Mouse (Mus musculus) hindbrain, embryonic 16.5 days (tissue): Measurements from ENCODE around the gene Ube2d2b. TPM values are rescaled to one million over a fixed set of nuclear protein-coding genes. Genes with fewer than 3 reads are reported as not detected.

Experiments
- ATAC-seq: fragments of 200-750 bp; cut with Nextera tagmentation; 2 replicates; pipeline ENCODE4 v1.8.0; 2017; ENCODE audit warnings: moderate TSS enrichment, moderate library complexity
- H3K27ac ChIP-seq: fragments of 300-500 bp; sonication (generic); 2 replicates; pipeline ENCODE4 v1.5.1; 2014; ENCODE audit warnings: low read depth, mild to moderate bottlenecking, control low read depth, low read length, moderate library complexity
- H3K27me3 ChIP-seq: fragments of 300-500 bp; sonication (generic); replicated peaks from 2 replicates; pipeline ENCODE4 v1.6.1; 2014; ENCODE audit warnings: low read length; ENCODE audit not compliant: control insufficient read depth, insufficient read depth
- H3K36me3 ChIP-seq: fragments of 300-500 bp; sonication (generic); 2 replicates; pipeline ENCODE4 v1.6.1; 2014; ENCODE audit warnings: mild to moderate bottlenecking, low read length, moderate library complexity, mixed read lengths; ENCODE audit not compliant: control insufficient read depth, insufficient read depth
- H3K4me1 ChIP-seq: fragments of 300-500 bp; sonication (generic); 2 replicates; pipeline ENCODE4 v1.6.1; 2014; ENCODE audit warnings: low read depth, low read length; ENCODE audit not compliant: control insufficient read depth, insufficient read depth
- H3K4me2 ChIP-seq: fragments of 300-500 bp; sonication (generic); 2 replicates; pipeline ENCODE4 v1.6.1; 2014; ENCODE audit warnings: mild to moderate bottlenecking, low read length, control low read depth, moderate library complexity
- H3K4me3 ChIP-seq: fragments of 300-500 bp; sonication (generic); 2 replicates; pipeline ENCODE4 v1.5.1; 2014; ENCODE audit warnings: mild to moderate bottlenecking, low read length, control low read depth, moderate library complexity
- H3K9ac ChIP-seq: fragments of 300-500 bp; sonication (generic); 2 replicates; pipeline ENCODE4 v1.6.1; 2014; ENCODE audit warnings: low read depth, mild to moderate bottlenecking, control low read depth, low read length, moderate library complexity
- H3K9me3 ChIP-seq: fragments of 300-500 bp; sonication (generic); 2 replicates; pipeline ENCODE4 v1.6.1; 2014; ENCODE audit warnings: mild to moderate bottlenecking, low read length, moderate library complexity; ENCODE audit not compliant: control insufficient read depth
- WGBS: fragments of 180-500 bp; shearing (Covaris S2); extraction: QIAGEN DNeasy Blood & Tissue Kit; methylation state at CpG from one replicate; pipeline ENCODE4 v1.1.7; 2014; 5-methylcytosine and 5-hydroxymethylcytosine counted together
- polyA plus RNA-seq: library from polyadenylated mRNA; unstranded; fragments of >200 nt; fragmentation: Nextera tagmentation; extraction: Ambion mirVana; gene quantifications from 2 replicates; pipeline ENCODE4 v1.2.1, GENCODE M21; 2015

Ube2d2b gene
- polyA plus RNA-seq, 1 experiment from 2014 or later, result 0.11 TPM

- Histone ChIP-seq H3K4me2 (peak overlapping the region; percentile 69), H3K4me3 (peak overlapping the region; percentile 94), H3K27ac (peak overlapping the region; percentile 95), H3K36me3 (no peaks in the 10 kb centered on the region), H3K27me3 (no peaks in the 10 kb centered on the region), H3K9me3 (no peaks in the 10 kb centered on the region), H3K9ac (peak overlapping the region; percentile 93), H3K4me1 (peaks cover 6% of the 10 kb centered on the region)
- WGBS, result under 1% methylated on average over 33 of the region's 82 CpGs
- peak; percentile 83 for ATAC-seq
These were observed 38.3 kb downstream of the Ube2d2b start for GRCm38 (mm10) chr5:107867970-107868904.

GRCm38 (mm10) chr5:107868905-107869424 is 39.1 kb downstream of the Ube2d2b start:
- peak; percentile 99 for ATAC-seq
- Histone ChIP-seq H3K4me1 (peaks cover 6% of the 10 kb centered on the region), H3K27me3 (no peaks in the 10 kb centered on the region), H3K9ac (peak overlapping the region; percentile 93), H3K4me2 (peak overlapping the region; percentile 69), H3K36me3 (no peaks in the 10 kb centered on the region), H3K9me3 (no peaks in the 10 kb centered on the region), H3K27ac (peak overlapping the region; percentile 95), H3K4me3 (peak overlapping the region; percentile 94)
- under 1% methylated on average over 55 of the region's 58 CpGs for WGBS

GRCm38 (mm10) chr5:107869701-107870100 is 39.8 kb downstream of the Ube2d2b start:
- no peak overlapping the region for H3K4me3 ChIP-seq
- peaks cover 6% of the 10 kb centered on the region for H3K4me1 ChIP-seq
- H3K9me3 ChIP-seq, result no peaks in the 10 kb centered on the region
- WGBS, result 61% methylated on average over 2 of the region's 2 CpGs
- no peaks in the 10 kb centered on the region for H3K27me3 ChIP-seq
- no peak for ATAC-seq
- no peak overlapping the region for H3K9ac ChIP-seq
- no peak overlapping the region for H3K4me2 ChIP-seq
- H3K27ac ChIP-seq, result no peak overlapping the region
- no peaks in the 10 kb centered on the region for H3K36me3 ChIP-seq

- ATAC-seq, result no peak
- H3K27me3 ChIP-seq, result no peaks in the 10 kb centered on the region
- no peak overlapping the region for H3K4me2 ChIP-seq
- H3K9me3 ChIP-seq, result no peaks in the 10 kb centered on the region
- no peak overlapping the region for H3K9ac ChIP-seq
- no peak overlapping the region for H3K4me3 ChIP-seq
- H3K36me3 ChIP-seq, result no peaks in the 10 kb centered on the region
- H3K27ac ChIP-seq, result no peak overlapping the region
- WGBS, result 92% methylated on average over 6 of the region's 6 CpGs
- no peaks in the 10 kb centered on the region for H3K4me1 ChIP-seq
These were observed 43.4 kb downstream of the Ube2d2b start for GRCm38 (mm10) chr5:107873330-107873729.

GRCm38 (mm10) chr5:107873886-107874302 is 44.0 kb downstream of the Ube2d2b start:
- Histone ChIP-seq H3K9me3 (no peaks in the 10 kb centered on the region), H3K4me3 (no peak overlapping the region), H3K4me2 (no peak overlapping the region), H3K27ac (no peak overlapping the region), H3K36me3 (no peaks in the 10 kb centered on the region), H3K4me1 (no peaks in the 10 kb centered on the region), H3K9ac (no peak overlapping the region), H3K27me3 (no peaks in the 10 kb centered on the region)
- WGBS, result 70% methylated on average over 7 of the region's 7 CpGs
- no peak for ATAC-seq

GRCm38 (mm10) chr5:107874561-107875260 is 44.8 kb downstream of the Ube2d2b start, which contains the start of gene Evi5:
Gene Evi5 (minus strand): TSS chr5:107875107.
- Histone ChIP-seq H3K4me2 (no peak within 1 kb of the TSS), H3K9me3 (no peaks in the 10 kb centered on the region), H3K36me3 (no peaks in the 10 kb centered on the region), H3K9ac (no peak within 1 kb of the TSS), H3K27me3 (no peaks in the 10 kb centered on the region), H3K4me1 (no peaks in the 10 kb centered on the region), H3K27ac (no peak within 1 kb of the TSS), H3K4me3 (no peak within 1 kb of the TSS)
- no peak for ATAC-seq
- WGBS, result 42% methylated on average over 4 of the region's 4 CpGs

GRCm38 (mm10) chr5:107875261-107875611 is 45.3 kb downstream of the Ube2d2b start:
- Histone ChIP-seq H3K4me3 (no peak overlapping the region), H3K27me3 (no peaks in the 10 kb centered on the region), H3K4me2 (no peak overlapping the region), H3K27ac (no peak overlapping the region), H3K4me1 (no peaks in the 10 kb centered on the region), H3K36me3 (no peaks in the 10 kb centered on the region), H3K9me3 (no peaks in the 10 kb centered on the region), H3K9ac (no peak overlapping the region)
- no peak for ATAC-seq

GRCm38 (mm10) chr5:107877053-107877452 is 47.2 kb downstream of the Ube2d2b start:
- Histone ChIP-seq H3K9me3 (no peaks in the 10 kb centered on the region), H3K27me3 (no peaks in the 10 kb centered on the region), H3K27ac (no peak overlapping the region), H3K4me2 (no peak overlapping the region), H3K4me3 (no peak overlapping the region), H3K9ac (no peak overlapping the region), H3K36me3 (no peaks in the 10 kb centered on the region), H3K4me1 (no peaks in the 10 kb centered on the region)
- 79% methylated on average over 1 of the region's 1 CpGs for WGBS
- no peak for ATAC-seq

GRCm38 (mm10) chr5:107880710-107881109 is 50.8 kb downstream of the Ube2d2b start:
- H3K36me3 ChIP-seq, result no peaks in the 10 kb centered on the region
- no peak overlapping the region for H3K4me3 ChIP-seq
- no peaks in the 10 kb centered on the region for H3K4me1 ChIP-seq
- no peak for ATAC-seq
- 86% methylated on average over 5 of the region's 5 CpGs for WGBS
- no peaks in the 10 kb centered on the region for H3K9me3 ChIP-seq
- no peak overlapping the region for H3K27ac ChIP-seq
- H3K4me2 ChIP-seq, result no peak overlapping the region
- no peaks in the 10 kb centered on the region for H3K27me3 ChIP-seq
- H3K9ac ChIP-seq, result no peak overlapping the region
